Mouse (Mus musculus): ENCODE measurements at regions not wholly inside any gene's neighbourhood (a gene's known extent, or its start where the extent isn't known, plus 50 kb on each side); places are given as distances from the start of the nearest gene placed in this dataset.
"Not testable (repeated sequence)": the region's sequence is repeated elsewhere in the genome, so short reads cannot be mapped to it uniquely, and the experiment has no call there.

DNA sequence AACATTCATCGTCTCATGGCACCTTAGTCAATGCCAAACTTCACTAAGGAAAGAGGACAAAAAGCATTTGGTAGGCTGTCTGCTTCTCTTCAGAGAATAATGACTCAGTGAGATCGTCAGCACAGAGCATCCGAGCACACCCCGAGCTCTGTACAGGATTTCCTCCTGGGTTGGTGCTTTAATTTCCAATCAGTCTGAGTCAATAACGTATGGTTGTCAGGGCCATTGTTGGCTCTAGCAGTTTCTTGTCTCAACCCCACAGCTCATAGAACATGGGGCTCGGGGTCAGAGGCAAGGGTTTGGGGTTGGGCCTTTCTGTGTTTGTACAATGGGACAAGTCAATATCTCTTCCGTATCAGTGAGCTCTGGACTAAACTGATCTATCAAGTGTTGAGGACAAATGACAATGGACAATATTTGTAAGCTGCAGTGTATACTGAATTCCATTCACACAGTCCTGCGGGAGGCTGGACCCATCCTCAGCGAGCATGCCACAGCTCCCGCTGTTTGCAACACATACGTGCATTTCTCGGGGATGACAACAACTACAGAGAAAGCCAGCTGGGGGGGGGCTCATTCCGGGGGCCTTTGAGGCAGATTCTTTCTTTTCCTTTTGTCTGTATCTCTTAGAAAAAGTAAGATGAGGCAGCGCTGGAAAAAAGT, 116.8 kb upstream of the Cdk6 start:
- not testable (repeated sequence) for H3K4me1 ChIP-seq (ENCODE audit: control insufficient read depth, insufficient read depth, low read length); H3K4me3 ChIP-seq (ENCODE audit: low read depth, low read length); H3K9me3 ChIP-seq (ENCODE audit: control insufficient read depth, low read length); H3K36me3 ChIP-seq (ENCODE audit: control insufficient read depth, insufficient read depth, low read length); H3K9ac ChIP-seq (replicated peaks; ENCODE audit: low read depth, low read length); H3K4me2 ChIP-seq (ENCODE audit: low read depth, low read length); H3K27me3 ChIP-seq (ENCODE audit: control insufficient read depth, insufficient read depth, low read length); ATAC-seq (ENCODE audit: low read depth); H3K27ac ChIP-seq (ENCODE audit: low read depth, low read length)
- WGBS = 46% methylated on average over 14 of the region's 14 CpGs

- not testable (repeated sequence) for H3K36me3 ChIP-seq (ENCODE audit: control insufficient read depth, insufficient read depth, low read length); H3K9me3 ChIP-seq (ENCODE audit: control insufficient read depth, low read length); H3K4me3 ChIP-seq (ENCODE audit: low read depth, low read length); H3K9ac ChIP-seq (replicated peaks; ENCODE audit: low read depth, low read length); H3K4me2 ChIP-seq (ENCODE audit: low read depth, low read length); H3K27ac ChIP-seq (ENCODE audit: low read depth, low read length); H3K4me1 ChIP-seq (ENCODE audit: control insufficient read depth, insufficient read depth, low read length); H3K27me3 ChIP-seq (ENCODE audit: control insufficient read depth, insufficient read depth, low read length)
- ATAC-seq (ENCODE audit: low read depth) = peak; percentile 28; the same call in 1 of the 2 replicates
- 45% methylated on average over 8 of the region's 8 CpGs for WGBS
These were observed 115.9 kb upstream of the Cdk6 start for GRCm38 (mm10) chr5:3225358-3225757.

GRCm38 (mm10) chr5:3244067-3244466, 97.2 kb upstream of the Cdk6 start:
- H3K36me3 ChIP-seq (ENCODE audit: control insufficient read depth, insufficient read depth, low read length); H3K9ac ChIP-seq (replicated peaks; ENCODE audit: low read depth, low read length); H3K4me3 ChIP-seq (ENCODE audit: low read depth, low read length); H3K27me3 ChIP-seq (ENCODE audit: control insufficient read depth, insufficient read depth, low read length); ATAC-seq (ENCODE audit: low read depth); H3K27ac ChIP-seq (ENCODE audit: low read depth, low read length); H3K9me3 ChIP-seq (ENCODE audit: control insufficient read depth, low read length); H3K4me2 ChIP-seq (ENCODE audit: low read depth, low read length); H3K4me1 ChIP-seq (ENCODE audit: control insufficient read depth, insufficient read depth, low read length): not testable (repeated sequence)
- 70% methylated on average over 2 of the region's 2 CpGs for WGBS

DNA sequence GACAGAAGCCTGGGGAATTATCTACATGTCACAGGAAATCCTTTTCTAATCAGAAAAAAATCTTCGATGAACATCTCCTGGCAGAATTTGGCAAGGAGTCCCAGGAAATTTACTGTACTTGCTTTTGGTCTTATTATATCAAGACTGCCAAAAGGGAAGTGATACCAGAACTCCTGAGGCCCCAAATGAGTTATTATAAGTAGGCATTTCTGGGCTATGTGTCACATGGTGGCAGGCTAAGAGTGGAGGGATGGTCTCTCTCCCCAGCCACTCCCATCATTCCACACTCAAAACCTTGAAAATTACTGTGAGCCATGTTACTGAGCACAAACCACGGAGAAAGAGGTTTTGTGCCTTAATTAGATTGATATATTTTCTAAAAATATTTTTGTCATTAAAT, 94.0 kb upstream of the Cdk6 start:
- Histone ChIP-seq H3K4me2 (ENCODE audit: low read depth, low read length) (no peak overlapping the region), H3K9me3 (ENCODE audit: control insufficient read depth, low read length) (no peaks in the 10 kb centered on the region), H3K27ac (ENCODE audit: low read depth, low read length) (no peak overlapping the region), H3K4me1 (ENCODE audit: control insufficient read depth, insufficient read depth, low read length) (no peaks in the 10 kb centered on the region), H3K9ac (replicated peaks; ENCODE audit: low read depth, low read length) (no peak overlapping the region), H3K36me3 (ENCODE audit: control insufficient read depth, insufficient read depth, low read length) (no peaks in the 10 kb centered on the region), H3K4me3 (ENCODE audit: low read depth, low read length) (no peak overlapping the region), H3K27me3 (ENCODE audit: control insufficient read depth, insufficient read depth, low read length) (no peaks in the 10 kb centered on the region)
- no peak for ATAC-seq (ENCODE audit: low read depth)
- 86% methylated on average over 2 of the region's 2 CpGs for WGBS

DNA sequence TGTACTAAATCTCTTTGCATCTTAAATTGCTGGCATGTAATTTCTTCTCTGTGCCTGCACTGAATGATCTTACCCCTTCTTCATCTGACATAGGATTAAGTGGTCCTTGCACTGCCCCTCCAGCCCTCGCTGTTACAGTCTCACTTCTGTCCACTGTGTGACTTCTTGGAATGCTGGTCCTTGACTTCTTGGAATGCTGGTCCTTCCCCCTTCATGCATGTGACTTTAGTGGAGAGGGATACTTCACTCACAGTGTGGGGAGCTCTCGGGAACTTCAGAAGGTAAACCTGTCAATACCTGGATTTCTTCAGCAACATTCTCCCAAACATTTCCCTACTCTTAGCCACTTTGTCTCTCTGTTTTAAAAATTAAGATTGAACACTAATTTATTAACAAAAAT, 91.0 kb upstream of the Cdk6 start:
- H3K27ac ChIP-seq (ENCODE audit: low read depth, low read length) = no peak overlapping the region
- H3K4me1 ChIP-seq (ENCODE audit: control insufficient read depth, insufficient read depth, low read length) = no peaks in the 10 kb centered on the region
- no peaks in the 10 kb centered on the region for H3K27me3 ChIP-seq (ENCODE audit: control insufficient read depth, insufficient read depth, low read length)
- no peak for ATAC-seq (ENCODE audit: low read depth)
- H3K9ac ChIP-seq (replicated peaks; ENCODE audit: low read depth, low read length) = no peak overlapping the region
- H3K4me3 ChIP-seq (ENCODE audit: low read depth, low read length) = no peak overlapping the region
- H3K4me2 ChIP-seq (ENCODE audit: low read depth, low read length) = no peak overlapping the region
- WGBS = 87% methylated on average over 2 of the region's 2 CpGs
- no peaks in the 10 kb centered on the region for H3K36me3 ChIP-seq (ENCODE audit: control insufficient read depth, insufficient read depth, low read length)
- H3K9me3 ChIP-seq (ENCODE audit: control insufficient read depth, low read length) = no peaks in the 10 kb centered on the region

GRCm38 (mm10) chr5:3260289-3260688, 81.0 kb upstream of the Cdk6 start:
- no peak overlapping the region for H3K27ac ChIP-seq (ENCODE audit: low read depth, low read length)
- H3K9me3 ChIP-seq (ENCODE audit: control insufficient read depth, low read length) = no peaks in the 10 kb centered on the region
- H3K4me3 ChIP-seq (ENCODE audit: low read depth, low read length) = no peak overlapping the region
- no peaks in the 10 kb centered on the region for H3K36me3 ChIP-seq (ENCODE audit: control insufficient read depth, insufficient read depth, low read length)
- H3K4me2 ChIP-seq (ENCODE audit: low read depth, low read length) = no peak overlapping the region
- H3K9ac ChIP-seq (replicated peaks; ENCODE audit: low read depth, low read length) = no peak overlapping the region
- H3K27me3 ChIP-seq (ENCODE audit: control insufficient read depth, insufficient read depth, low read length) = no peaks in the 10 kb centered on the region
- no peaks in the 10 kb centered on the region for H3K4me1 ChIP-seq (ENCODE audit: control insufficient read depth, insufficient read depth, low read length)
- WGBS = 81% methylated on average over 1 of the region's 1 CpGs
- no peak for ATAC-seq (ENCODE audit: low read depth)

DNA sequence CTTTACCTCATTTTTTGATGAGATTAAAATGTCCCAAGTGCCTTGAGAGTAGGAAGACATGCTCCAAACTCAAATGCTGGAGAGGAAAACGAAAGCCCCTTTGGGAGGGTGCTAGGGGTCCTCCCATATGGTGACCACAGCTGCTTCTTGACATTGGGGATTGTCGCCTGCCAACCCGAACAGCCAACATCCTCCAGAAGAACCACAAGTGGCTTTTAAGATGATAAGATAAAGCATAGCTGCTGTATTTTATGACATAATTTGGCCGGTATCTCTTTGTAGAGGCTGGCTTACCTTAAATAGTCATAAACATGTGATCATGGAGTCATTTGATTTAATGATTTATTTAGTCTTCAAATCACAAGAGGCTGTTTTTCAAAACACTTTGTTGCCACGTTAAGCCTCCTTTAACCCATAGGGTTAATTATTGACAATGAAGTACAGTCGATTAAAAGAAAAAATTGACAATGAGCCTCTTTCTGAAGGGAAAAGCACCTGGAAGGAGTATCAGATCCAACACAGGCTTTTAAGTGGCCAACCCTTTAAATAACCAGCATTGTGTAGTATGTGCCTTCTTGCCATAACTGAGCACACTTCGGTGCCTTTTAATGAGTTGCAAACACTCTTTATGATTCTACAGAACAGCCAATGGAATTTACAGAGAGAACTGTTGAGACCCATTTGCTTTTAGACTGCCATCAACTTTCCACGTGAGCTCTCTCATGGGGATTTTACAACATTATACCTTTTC, 76.1 kb upstream of the Cdk6 start:
- H3K9ac ChIP-seq (replicated peaks; ENCODE audit: low read depth, low read length); H3K4me1 ChIP-seq (ENCODE audit: control insufficient read depth, insufficient read depth, low read length); ATAC-seq (ENCODE audit: low read depth); H3K36me3 ChIP-seq (ENCODE audit: control insufficient read depth, insufficient read depth, low read length); H3K27me3 ChIP-seq (ENCODE audit: control insufficient read depth, insufficient read depth, low read length); H3K27ac ChIP-seq (ENCODE audit: low read depth, low read length); H3K4me2 ChIP-seq (ENCODE audit: low read depth, low read length); H3K4me3 ChIP-seq (ENCODE audit: low read depth, low read length); H3K9me3 ChIP-seq (ENCODE audit: control insufficient read depth, low read length): not testable (repeated sequence)
- 82% methylated on average over 8 of the region's 8 CpGs for WGBS

DNA sequence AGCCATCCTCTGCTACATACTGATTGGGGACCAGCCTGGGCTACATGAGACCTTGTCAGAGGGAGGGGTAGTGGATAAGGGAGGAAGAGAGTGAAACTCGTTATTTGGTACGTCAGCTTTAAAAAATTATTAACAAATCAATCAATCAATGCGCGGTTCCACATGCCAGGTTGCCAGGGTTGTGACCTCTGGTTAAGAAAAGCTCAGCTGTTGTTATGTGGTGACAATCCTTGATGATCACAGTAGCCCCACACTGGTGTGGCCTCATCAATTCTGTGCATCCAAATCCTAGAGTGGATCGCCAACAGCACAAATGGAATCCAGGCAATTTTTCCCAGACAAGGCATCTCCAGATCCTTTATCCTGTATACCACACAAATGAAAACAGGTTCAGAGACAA, 74.3 kb upstream of the Cdk6 start:
- H3K4me2 ChIP-seq (ENCODE audit: low read depth, low read length) = no peak overlapping the region
- ATAC-seq (ENCODE audit: low read depth) = no peak
- WGBS = 88% methylated on average over 5 of the region's 5 CpGs

DNA sequence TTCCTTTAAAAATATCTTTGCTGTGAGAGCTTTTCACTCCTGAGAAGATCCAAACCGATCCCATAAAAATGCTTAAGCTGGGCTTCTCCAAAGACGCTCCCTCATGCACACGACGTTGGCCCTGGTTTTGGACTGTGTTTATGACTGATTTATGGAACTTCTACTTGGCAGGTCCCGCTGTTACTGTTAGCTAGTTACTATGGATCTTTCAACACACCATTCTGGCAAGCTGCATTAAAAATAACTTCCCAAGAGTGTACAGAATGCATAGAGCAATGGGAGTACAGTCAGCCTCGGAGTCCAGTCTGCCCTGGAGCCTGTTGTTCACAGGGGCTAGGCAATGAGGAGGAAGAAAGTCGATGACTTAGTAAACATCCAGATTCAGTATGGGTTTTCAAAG, 71.5 kb upstream of the Cdk6 start:
- no peaks in the 10 kb centered on the region for H3K27me3 ChIP-seq (ENCODE audit: control insufficient read depth, insufficient read depth, low read length)
- H3K4me3 ChIP-seq (ENCODE audit: low read depth, low read length) = no peak overlapping the region
- no peak overlapping the region for H3K9ac ChIP-seq (replicated peaks; ENCODE audit: low read depth, low read length)
- WGBS = 78% methylated on average over 7 of the region's 7 CpGs
- H3K4me2 ChIP-seq (ENCODE audit: low read depth, low read length) = no peak overlapping the region
- no peaks in the 10 kb centered on the region for H3K9me3 ChIP-seq (ENCODE audit: control insufficient read depth, low read length)
- no peak overlapping the region for H3K27ac ChIP-seq (ENCODE audit: low read depth, low read length)
- H3K4me1 ChIP-seq (ENCODE audit: control insufficient read depth, insufficient read depth, low read length) = no peaks in the 10 kb centered on the region
- H3K36me3 ChIP-seq (ENCODE audit: control insufficient read depth, insufficient read depth, low read length) = no peaks in the 10 kb centered on the region
- ATAC-seq (ENCODE audit: low read depth) = no peak

More for the DNA sequence above, 74.3 kb upstream of the Cdk6 start:
- no peaks in the 10 kb centered on the region for H3K9me3 ChIP-seq (ENCODE audit: control insufficient read depth, low read length)
- H3K9ac ChIP-seq (replicated peaks; ENCODE audit: low read depth, low read length) = no peak overlapping the region
- no peaks in the 10 kb centered on the region for H3K36me3 ChIP-seq (ENCODE audit: control insufficient read depth, insufficient read depth, low read length)
- no peak overlapping the region for H3K27ac ChIP-seq (ENCODE audit: low read depth, low read length)
- no peaks in the 10 kb centered on the region for H3K4me1 ChIP-seq (ENCODE audit: control insufficient read depth, insufficient read depth, low read length)
- no peaks in the 10 kb centered on the region for H3K27me3 ChIP-seq (ENCODE audit: control insufficient read depth, insufficient read depth, low read length)
- no peak overlapping the region for H3K4me3 ChIP-seq (ENCODE audit: low read depth, low read length)

All from neural tube, embryonic 14.5 days (tissue).